Mouse (Mus musculus): Measurements from ENCODE around the gene Rbp3.

- TF ChIP-seq MYC (IDR thresholded peaks at IDR 0.05; ENCODE audit: low read depth, low read length), result no peak
- TF ChIP-seq USF1 (IDR thresholded peaks at IDR 0.05; ENCODE audit: low read depth, low read length), result no peak
- no peak for TF ChIP-seq CTCF (IDR thresholded peaks at IDR 0.05 in 2 of 3, conservative IDR thresholded peaks at IDR 0.05 in 1 of 3; ENCODE audit: control insufficient read depth in 1 of 3, insufficient read depth in 1 of 3, low read depth in 2 of 3, low read length in 3 of 3, poor library complexity in 1 of 3, severe bottlenecking in 1 of 3)
- no peak for TF ChIP-seq EP300 (IDR thresholded peaks at IDR 0.05; ENCODE audit: low read depth in 1 of 2, low read length in 2 of 2)
- TF ChIP-seq ZNF384 (IDR thresholded peaks at IDR 0.05; ENCODE audit: low read depth, low read length), result no peak
- no peak for TF ChIP-seq MAX (IDR thresholded peaks at IDR 0.05; ENCODE audit: low read length)
- no peak for TF ChIP-seq NELFE (IDR thresholded peaks at IDR 0.05; ENCODE audit: low read depth, low read length)
- TF ChIP-seq KAT2A (conservative IDR thresholded peaks at IDR 0.05; ENCODE audit: low read depth, low read length), result no peak
- TF ChIP-seq ZC3H11A (IDR thresholded peaks at IDR 0.05; ENCODE audit: low read depth, low read length), result no peak
- no peak for TF ChIP-seq HCFC1 (IDR thresholded peaks at IDR 0.05; ENCODE audit: low read depth, low read length)
- no peak for TF ChIP-seq POLR2A (IDR thresholded peaks at IDR 0.05; ENCODE audit: control insufficient read depth in 1 of 2, insufficient read depth in 1 of 2, low read depth in 1 of 2, low read length in 2 of 2, poor library complexity in 1 of 2)
- TF ChIP-seq SMC3 (IDR thresholded peaks at IDR 0.05; ENCODE audit: low read depth, low read length), result no peak
- TF ChIP-seq MAFK (IDR thresholded peaks at IDR 0.05; ENCODE audit: borderline replicate concordance, low read depth, low read length), result no peak
- no peak for TF ChIP-seq GATA1 (IDR thresholded peaks at IDR 0.05; ENCODE audit: low read depth, low read length)
Observed at GRCm38 (mm10) chr14:33923168-33924070, 30.4 kb upstream of the Rbp3 start, which contains the start of gene Gdf10.
